Mouse (Mus musculus) brain, embryonic 14.5 days (tissue): ENCODE data around the gene Xcl1. TPM values are rescaled to one million over a fixed set of nuclear protein-coding genes. Genes with fewer than 3 reads are reported as not detected.
A peak's percentile ranks its signal among the peaks of the same experiment; 100 is the strongest.
"Not testable (repeated sequence)": the region's sequence is repeated elsewhere in the genome, so short reads cannot be mapped to it uniquely, and the experiment has no call there.

Experiments used
- DNase-seq: peaks from one replicate; pipeline ENCODE4 v3.0.0-alpha.2; 2011; ENCODE audit warnings: low read depth
- CTCF ChIP-seq: fragments of 200-500 bp; IDR thresholded peaks from 2 replicates; pipeline ENCODE4 v1.5.1; 2012; ENCODE audit warnings: inconsistent platforms, mild to moderate bottlenecking, moderate library complexity, borderline replicate concordance; ENCODE audit not compliant: insufficient read depth, insufficient read length; ENCODE audit errors: extremely low read depth
- POLR2A ChIP-seq: fragments of 200-500 bp; IDR thresholded peaks from 2 replicates; pipeline ENCODE4 v1.6.1; 2012; ENCODE audit warnings: mild to moderate bottlenecking, inconsistent platforms, borderline replicate concordance; ENCODE audit not compliant: poor library complexity, insufficient read depth, insufficient read length, severe bottlenecking; ENCODE audit errors: extremely low read depth
- polyA plus RNA-seq: library from polyadenylated mRNA; depleted of rRNA; stranded (reverse); fragments of >200 nt; gene quantifications from 2 replicates; pipeline ENCODE4 v1.2.3, GENCODE M21; 2012; rRNA removed

The Xcl1 gene
- polyA plus RNA-seq, result not detected in 2 replicates

DNA sequence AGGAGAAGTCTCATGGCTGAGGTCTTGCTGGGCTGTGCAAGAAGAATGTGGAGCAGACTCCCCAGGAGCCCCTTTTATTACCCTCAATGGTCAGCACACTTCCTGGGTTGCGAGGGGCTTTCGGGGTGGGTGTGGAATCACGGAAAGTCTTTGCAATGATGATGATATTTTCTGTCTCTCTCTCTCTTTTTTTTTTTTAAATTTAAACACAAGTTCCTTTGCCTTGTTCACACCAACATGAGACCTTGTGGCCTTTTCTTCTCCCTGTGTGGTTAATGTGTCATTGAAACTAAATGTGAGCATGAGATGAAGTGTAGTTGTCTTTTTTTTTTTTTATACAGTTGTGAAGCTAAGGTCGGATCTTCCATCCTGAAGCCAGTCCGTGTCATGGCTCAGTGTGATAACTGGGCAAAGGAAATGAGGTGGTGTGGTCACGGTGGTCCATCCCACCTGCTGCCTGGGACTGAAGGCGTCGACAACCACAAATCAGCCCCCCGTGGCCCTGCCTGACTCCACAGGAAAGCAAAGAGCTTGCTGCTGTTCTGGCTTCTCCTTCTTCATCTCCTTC lies at the start of gene Xcl1:
Gene Xcl1, minus strand, starts transcription at position 51 of the 568 bp plus-strand sequence.
- no peak for DNase-seq

DNA sequence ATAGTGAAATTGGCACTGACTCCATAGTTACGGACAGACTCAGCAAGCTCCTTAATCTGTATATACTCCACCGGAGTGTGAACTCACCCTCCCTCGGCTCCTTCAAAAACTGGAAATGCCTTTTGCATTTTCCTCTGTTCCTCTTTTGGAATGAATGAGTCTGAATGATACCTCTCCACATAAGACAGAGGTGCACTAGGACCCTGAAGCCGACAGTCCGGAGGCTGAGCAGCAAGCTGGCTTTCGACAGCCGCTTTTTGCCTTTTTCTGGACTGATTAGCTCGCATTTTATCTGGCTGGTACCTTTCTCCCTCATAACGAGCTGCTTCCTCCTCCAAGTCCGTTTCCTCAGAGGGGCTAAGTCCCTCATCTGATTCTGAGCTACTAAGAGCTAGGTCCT lies 49.4 kb upstream of the Xcl1 start:
- not testable (repeated sequence) for DNase-seq

More for the DNA sequence above, at the start of gene Xcl1:
- no peak for TF ChIP-seq CTCF
- TF ChIP-seq POLR2A, result no peak

DNA sequence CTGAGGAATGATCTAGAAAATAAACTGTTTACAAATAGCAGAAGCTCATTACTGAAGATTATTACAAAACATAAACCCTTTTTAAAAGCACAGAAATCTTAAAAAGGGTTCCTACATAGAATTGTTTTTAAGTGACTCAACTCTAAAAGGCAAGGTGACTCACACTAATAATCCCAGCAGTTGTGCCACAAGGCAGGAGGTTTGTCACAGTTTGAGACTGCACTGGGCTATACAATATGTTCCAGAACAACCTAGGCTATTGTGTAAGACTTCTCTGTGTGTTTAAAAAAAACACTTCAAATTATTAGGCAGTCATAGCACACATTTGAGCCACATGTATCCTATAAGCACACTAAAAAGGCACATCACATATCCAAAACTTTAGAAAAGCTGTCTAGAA lies 42.0 kb upstream of the Xcl1 start:
- TF ChIP-seq POLR2A (no peak), CTCF (no peak)
- DNase-seq, result no peak

DNA sequence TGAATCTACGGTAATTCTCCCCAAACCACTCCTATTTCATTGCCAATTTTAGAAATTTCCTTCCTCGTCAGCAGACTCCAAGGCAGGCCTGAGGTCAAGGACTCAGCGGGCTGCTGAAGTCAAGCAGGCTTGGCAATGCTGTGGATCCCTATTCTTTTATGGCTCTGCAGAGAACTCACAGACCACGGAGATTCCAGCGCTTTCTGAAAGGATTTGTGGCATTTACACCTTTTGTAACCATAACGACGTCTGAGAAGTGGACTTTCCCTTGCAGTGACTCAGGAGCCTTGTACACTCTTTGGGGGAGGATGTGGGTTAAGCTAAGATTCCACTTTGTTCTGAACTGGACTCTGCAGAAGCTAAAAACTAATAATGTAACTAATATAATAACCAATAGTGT lies 40.4 kb upstream of the Xcl1 start:
- no peak for DNase-seq
- no peak for TF ChIP-seq POLR2A
- TF ChIP-seq CTCF, result no peak

DNA sequence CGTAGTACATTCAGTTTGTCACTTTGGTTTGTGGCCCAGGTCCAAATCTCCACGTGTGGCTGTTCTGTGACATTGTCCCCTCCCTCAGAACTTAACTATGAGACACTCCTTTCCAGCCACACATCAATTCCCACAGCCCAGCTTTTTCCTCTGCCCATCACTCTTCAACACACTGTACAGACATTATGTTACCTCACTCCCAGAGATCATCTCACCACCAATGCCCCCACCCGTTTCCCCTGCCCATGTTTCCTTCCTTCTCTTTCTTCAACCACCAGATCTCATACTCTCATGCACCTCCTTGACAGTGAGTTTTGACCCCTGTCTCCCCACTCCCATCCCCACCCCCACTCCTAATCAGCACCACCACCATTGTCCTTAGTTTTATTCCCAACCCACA lies 39.9 kb upstream of the Xcl1 start:
- DNase-seq, result no peak
- TF ChIP-seq CTCF (no peak), POLR2A (no peak)

DNA sequence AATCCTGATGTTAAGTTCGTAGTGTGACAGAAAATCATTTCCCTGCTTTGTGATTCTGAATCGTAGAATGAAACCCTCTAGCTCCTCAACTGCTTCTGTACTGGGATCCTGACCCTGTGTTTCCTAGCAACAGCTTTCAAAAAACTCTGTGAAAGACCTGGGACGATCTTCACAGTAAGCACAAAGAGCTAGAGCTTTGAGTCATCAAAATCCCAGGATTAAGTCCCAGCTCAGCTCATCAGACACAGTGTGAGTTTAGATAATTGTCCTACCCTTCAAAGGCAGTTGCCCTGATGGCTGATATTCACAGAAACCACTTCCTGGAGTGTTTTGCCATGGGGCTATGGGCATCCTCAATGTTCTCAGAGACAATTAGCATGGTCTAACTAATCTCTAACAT lies 38.5 kb upstream of the Xcl1 start:
- TF ChIP-seq CTCF (no peak), POLR2A (no peak)
- peak; percentile 80 for DNase-seq

DNA sequence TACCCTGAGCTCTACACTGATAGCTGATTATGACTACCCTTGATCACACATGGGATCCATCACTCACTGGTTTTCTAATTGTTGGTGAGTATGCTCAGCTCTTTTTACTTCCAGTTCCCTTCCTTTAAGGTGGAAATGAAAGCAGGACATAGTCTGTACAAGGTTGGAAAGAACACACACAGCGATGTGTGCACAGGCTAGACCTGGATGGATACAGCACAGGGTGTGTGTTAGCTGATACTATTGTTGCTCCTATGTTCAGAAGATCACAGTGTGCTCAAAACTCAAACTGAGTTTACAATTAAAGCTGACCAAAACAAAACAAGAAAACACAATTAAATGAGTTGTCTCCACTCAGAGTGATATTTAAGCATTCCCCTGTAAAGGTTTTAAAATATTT lies 38.0 kb upstream of the Xcl1 start:
- no peak for DNase-seq
- no peak for TF ChIP-seq POLR2A
- TF ChIP-seq CTCF, result no peak

DNA sequence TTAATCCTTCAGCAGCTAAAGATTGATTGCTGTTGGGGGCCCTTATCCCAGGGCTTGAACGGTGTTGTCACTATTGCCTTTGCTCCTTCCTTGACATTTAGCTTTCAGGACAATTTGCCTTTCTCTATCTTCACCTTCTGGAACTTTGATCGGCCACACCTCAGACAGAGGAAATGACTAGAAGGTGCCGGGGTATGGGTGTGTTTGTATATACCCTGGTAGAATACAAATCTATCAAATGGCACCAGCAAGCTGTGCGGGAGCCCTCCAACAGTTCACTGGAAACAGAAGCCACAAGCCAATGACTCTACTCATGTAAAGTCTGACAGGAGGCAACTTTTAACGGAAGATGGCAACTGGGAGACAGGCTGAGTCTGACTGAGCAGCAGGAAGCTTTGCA lies 37.4 kb upstream of the Xcl1 start:
- TF ChIP-seq POLR2A (no peak), CTCF (no peak)
- DNase-seq, result no peak

DNA sequence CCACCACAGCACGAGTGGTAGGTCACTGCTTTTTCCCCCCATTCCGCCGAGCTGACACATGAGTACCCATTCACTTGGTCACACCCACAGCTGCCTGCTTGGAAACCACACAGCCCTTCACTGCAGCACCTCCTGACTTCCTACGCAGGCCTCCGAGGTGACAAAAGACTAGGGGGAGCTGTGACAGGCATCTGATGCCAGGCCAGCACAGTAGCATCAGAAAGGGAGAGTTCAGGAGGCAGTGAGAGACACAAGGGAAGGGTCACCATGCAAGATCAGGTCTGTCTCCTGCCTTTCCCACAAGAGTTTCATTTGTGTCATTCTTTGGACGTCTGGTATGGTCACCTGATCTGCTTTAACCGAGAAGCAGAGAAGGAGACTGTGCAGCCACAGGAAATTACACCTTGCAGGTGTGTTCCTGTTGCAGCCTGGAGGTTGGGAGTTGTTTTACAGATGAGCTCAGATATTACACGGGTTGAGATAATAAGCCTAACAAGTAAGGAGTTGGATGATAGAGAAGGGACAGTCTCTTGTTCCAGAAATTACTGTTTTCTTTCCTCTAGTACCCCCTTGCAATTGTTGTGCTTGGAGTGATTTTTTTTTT lies 30.9 kb upstream of the Xcl1 start:
- no peak for TF ChIP-seq CTCF
- no peak for TF ChIP-seq POLR2A
- no peak for DNase-seq

DNA sequence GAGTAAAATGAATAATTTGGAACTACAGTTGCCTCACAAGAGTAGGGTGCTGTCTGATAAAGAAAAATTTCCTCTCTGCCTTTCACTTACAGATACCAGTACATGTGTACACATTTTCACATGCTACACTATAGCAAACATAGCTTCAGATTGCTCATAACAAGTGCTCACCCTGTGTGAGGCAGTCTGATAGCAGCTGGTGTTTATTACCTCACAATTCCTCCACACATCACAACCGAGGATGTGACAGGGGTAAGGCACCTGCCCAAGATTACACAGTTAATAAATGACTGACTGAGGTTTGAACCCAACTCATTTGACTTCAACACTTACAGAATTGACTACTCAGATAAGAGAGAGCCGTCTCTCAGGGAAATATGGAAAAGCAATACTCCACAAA lies 25.3 kb upstream of the Xcl1 start:
- DNase-seq, result no peak
- no peak for TF ChIP-seq POLR2A
- TF ChIP-seq CTCF, result no peak

DNA sequence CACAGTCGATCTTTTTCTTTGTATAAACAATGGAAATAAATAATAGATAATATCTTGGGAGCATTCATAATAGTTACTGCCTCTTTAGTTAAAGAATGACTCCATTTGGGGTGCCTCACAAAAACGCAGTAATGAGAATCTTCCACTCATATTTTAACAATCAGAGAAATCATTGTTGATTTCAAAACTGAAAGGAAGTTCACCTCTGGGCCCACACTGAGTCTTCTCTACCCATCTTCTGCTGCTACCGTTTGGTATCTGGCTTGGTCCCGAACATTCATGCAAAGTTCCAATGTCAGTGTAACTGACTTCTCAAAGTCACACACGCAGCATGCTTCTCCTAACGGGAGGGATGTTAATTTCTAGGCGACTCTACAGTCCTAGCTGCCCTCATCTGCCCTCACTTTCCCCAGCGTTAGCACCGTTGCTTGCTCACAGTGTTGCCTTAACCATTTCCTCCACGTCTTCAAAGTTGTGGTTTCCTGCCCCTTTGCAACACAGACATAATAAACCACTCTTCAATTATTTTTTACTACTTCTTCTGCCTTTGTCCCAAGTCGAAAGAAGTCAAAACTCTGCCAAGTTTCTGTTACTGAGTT lies 24.6 kb upstream of the Xcl1 start:
- TF ChIP-seq CTCF (no peak), POLR2A (no peak)
- no peak for DNase-seq

DNA sequence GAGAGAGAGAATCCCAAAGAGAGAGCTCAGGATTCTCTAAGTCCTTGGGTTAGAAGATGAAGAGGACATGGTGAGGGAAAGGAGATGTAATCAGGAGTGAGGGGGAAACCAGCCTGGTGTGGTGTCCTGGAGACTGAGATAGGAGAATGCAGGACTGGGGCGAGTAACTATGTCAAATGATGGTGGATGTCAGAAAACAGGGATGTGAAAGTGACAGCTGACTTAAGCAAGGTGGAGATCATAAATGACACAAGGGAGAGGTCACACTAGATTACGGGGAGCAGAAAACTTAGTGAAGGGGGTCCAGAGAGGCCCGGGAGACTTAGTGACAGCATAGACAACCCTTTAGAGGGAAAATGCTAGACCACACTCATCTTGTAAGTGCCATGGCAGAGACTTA lies 23.8 kb upstream of the Xcl1 start:
- TF ChIP-seq CTCF (no peak), POLR2A (no peak)
- DNase-seq, result no peak
